Mouse (Mus musculus) B cell, adult 2 months (primary cell): ENCODE measurements around the gene Fads2.

ENCODE experiments used
- DNase-seq, 2 experiments: peaks; one replicate each; pipeline ENCODE4 v3.0.0; 2022

The Fads2 gene

DNA sequence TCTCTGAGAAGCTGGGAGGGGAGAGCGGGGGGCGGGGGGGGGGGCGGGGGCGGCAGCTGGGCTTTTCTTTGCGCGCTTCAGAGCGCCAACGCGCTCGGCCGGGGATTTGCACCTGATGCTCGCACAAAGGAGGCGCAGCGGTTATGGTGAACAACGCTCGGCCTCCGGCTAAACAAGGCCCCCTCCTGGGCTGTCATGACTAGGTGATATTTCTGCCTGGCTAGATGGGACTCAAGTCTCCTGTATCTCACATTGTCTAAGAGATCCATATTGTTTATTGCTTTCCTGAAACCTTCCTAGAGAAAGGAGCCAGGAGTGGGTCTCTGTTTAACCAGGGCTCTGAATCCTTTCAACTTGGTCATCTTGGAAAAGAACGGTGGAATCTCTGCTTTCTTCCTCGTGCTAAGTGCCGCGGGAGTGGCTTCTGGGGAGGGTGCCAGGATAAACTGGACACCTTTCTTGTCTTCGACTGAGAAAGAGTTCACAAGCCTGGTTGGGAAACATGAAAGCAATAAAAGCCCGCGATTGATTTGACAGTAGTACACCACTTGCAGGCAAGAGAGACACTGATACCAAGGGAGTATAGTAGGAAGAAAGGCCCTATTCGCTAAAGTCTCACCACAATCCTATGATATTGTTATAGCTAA lies 631 bp upstream of the Fads2 start:
- DNase-seq = peak; percentile 15 to 28

DNA sequence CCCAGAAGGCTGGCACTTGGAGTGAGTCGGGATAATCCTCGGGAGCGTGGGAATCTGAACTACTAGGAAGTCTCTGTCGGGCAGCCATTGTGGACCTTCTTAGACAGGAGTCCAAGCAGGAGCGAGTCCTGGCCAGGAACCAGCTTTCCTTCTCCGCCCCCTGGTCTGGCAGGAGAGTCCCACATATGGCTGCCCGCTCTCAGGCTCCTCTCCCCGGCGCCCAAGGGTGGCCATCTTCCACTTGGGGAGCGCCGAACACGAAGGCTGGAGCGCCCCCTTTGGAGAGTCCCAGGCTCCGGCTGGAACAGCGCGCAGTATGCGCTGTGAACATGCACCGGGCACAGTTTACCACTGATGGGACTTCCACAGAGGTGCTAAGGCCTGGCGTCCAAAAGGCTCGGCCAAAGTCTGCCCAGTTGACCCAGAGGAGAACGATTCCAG lies 895 bp downstream of the Fads2 start:
- peak; percentile 46 to 53 for DNase-seq

DNA sequence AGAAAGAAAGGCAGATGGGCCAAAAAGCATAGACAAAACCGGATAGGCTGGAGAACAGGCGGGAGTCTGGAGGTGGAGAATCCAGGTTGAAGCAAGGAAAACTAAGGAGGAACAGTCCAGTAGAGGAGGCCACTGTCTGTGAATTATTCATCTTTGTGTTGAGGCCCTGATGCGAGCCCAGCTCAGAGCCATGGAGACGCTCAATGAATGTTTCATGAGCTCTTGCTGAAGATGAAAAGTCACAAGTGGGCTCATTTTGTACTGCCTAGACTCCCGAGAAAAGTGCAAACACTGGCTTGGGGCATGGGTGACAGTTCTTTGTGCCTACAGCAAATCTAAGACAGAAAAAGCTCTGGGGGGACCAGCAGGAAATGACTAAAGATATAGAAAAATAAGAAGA lies 3.7 kb downstream of the Fads2 start:
- no peak for DNase-seq

DNA sequence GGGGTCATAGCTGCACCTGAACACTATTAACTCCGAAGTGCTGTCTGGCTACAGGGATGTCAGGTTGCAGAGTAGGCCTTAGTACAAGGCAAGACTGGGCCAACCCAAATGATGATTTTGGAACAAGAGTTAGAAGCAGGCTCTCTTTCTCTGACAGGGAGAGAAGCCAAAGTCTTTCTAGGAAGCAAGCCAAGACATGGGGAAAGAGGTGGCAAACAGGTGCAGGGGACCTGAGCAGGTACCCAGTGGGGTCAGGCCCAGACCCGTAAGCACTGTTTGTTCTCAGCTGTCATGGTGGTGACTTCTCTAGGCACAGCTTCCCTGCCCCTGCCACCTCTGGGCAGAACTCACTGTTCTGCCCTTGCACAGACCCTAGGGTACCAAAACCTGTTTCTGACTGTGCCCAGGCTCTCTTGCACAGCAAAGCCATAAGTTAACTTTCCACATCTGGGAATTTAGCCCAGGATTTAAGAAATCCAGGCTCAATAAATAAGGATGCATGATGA lies 5.1 kb downstream of the Fads2 start:
- DNase-seq = no peak

DNA sequence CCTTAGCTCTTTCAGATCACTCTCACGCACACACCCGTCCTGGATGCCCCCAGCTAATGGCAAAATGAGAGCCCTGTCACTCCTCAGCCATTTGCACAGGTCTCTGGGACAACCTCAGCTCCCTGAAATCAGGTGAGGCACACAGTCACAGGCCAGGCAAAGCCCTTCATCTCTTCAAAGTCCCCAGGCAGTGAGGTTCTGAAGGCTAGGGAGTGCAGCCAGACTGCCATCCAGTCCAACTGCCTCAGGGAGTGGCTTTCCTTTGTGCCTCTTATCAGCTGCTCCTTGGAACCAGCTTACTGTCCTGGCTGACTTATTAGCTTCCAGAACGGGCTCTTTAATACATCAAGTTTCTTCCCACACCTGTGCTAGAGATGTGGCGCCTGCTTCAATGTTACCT lies 6.9 kb downstream of the Fads2 start:
- no peak for DNase-seq

DNA sequence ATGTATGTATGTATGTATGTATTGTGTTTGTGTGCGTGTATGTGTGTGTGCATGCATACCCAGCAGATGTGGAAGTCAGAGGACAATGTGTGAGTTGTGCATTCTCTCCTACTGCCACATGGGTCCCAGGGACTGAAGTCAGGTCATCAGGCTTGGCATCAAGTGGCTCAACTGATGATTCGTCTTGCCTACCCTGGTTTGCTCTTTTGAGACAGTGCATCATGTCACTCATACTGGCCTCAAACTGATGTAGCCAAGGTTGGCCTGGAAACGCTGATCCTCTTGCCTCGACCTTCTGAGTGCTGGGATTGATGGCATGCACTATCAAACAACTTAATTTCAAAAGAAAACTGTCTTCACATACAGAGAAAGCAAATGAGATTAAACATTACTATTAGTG lies 7.7 kb downstream of the Fads2 start:
- DNase-seq = no peak

DNA sequence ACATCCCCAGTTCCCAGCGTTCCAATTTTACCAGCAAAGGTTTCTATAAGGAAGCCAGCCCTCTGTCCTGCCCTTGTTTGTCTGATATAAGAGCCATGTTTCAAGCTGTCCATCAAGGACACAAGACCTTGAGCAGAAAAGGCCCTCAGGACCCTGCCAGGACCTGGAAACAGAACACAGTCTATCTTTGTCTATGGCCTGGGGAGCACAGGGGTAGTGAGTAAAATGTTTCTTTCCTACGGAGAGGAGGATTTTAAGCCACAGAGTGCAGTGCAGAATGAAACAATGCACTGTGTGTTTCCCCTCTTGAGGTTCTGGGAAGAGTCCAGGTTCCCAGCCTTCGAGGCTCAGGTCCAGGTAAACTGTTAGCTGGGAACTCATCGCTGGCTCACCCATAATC lies 14.6 kb downstream of the Fads2 start:
- DNase-seq = no peak

DNA sequence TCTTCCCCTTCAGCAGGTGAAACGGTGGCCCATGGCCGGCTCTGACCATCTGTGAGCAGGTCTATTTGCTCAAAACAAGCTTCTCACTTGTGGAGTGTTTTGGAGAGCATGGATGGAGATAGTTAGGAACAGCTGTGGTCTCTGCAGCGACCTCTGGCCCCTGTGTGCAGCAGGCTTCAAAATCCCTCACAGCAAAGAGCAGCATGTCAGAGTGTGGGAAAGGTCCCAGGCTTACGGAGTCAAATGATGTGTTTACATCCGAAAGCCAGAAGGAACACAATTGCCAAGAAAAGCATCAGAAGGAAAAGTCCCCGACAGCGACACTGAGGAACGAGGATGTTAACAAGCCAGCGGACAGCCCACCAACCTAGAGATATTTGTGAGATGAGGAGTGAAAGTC lies 16.1 kb downstream of the Fads2 start:
- no peak for DNase-seq

DNA sequence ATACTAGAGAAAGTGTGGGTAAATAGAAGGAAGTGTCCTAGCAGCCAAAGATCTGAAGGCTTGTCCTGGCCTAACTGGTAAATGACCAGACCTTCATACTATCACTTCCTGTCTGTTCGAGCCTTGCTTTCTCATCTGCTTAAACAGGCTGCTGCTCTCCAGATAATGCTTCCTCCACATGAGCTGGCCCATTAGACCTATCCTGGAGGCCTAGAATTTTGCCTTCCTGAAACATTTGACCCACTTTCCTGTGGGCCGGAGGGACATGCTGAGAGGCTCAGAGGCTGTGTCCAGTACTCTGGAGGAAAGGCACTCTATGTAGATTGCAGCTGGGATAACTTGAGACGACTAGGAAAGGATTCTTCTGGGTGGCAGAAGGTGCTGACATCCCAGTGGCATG lies 19.4 kb downstream of the Fads2 start:
- DNase-seq = no peak

DNA sequence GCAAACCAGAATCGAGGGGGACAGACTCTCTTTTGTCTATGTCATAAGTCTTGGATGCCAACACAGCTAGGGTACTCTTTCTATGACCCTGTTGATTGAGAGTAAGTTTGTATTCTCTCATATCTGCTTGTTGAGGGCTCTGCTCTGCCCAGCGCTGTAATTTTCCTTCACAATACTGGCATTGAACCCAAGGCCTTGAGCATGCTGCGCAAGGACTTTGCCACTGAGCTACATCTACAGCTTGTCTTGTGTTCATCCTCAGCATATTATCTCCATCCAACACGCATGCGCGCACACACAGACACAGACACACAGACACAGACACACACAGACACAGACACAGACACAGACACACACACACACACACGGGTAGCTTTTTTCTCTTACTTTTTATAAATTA lies 21.2 kb downstream of the Fads2 start:
- no peak for DNase-seq

DNA sequence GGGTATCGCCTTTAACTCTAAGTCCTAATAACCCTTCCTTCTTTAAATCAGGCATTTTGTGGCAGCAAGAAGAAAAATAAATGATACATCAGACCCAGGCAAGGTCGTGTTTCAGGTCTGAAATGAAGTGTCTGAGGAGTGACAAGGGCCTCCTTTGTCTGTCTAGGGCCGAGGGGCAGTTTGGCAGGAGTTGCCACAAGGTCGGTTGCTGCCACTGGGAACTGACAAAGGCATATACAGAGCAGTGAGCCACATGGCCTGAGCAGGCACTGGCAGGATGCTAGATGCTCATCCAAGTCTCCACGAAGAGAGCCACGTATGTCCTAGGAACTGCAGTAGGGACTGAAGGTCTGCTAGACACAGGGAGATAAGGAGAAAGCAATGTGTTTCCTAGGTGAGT lies 23.2 kb downstream of the Fads2 start:
- no peak for DNase-seq

DNA sequence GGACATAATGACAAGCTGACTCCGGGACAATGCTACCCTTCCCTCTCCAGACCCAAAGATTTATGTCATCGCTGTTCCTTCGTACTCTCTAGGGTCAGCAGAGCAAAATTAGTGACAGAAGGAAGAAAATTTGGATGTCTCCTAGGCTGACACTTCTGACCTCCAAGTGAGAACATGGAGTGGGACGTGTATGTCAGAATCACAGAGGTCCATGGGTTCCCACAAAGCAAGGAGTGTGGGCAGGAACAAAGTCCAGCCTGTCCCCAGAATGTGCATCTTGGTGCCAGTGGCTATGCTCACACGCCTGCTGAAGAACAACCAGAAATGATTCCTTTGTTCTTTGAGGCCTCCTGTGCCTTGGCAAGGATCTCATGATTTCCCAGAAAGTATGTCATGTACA lies 28.4 kb downstream of the Fads2 start:
- DNase-seq = no peak

DNA sequence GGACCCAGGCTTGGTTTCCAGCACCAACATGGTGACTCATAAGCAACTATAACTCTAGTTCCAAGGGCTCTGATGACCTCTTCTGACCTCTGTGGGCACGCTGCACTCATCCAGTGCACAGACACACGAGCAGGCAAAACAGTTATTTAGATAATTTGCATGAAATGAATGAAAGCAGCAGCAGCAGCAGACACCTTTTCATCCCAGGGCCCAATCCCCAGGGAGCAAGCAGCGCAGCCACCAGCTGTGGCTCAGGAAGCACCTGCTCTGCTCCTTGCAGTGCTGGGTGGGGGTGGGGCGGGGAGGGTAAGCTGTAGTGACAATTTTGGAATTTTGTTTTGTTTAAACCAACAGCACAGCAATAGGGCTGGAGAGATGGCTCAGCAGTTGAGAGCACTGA lies 29.7 kb downstream of the Fads2 start:
- peak; percentile 19 to 29 for DNase-seq

DNA sequence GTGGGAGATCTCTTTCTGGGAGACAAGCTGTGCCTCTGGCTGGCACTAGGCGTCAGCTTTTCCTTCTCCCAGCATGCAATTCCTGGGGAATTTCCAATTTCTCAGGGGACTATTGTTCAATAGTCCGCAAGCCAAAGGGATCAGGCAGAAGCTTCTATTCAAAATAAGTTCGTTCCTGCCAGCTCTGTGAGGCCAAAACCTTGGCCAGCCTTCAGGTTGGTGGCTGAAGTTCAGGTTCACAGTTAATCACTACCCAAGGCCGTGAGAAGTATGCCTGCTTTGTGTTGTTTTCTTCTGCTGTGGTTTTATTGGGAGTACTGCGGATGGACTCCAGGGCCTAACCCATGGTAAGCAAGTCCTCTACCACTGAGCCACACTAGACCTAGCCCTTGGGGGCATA lies 30.4 kb downstream of the Fads2 start:
- no peak for DNase-seq

DNA sequence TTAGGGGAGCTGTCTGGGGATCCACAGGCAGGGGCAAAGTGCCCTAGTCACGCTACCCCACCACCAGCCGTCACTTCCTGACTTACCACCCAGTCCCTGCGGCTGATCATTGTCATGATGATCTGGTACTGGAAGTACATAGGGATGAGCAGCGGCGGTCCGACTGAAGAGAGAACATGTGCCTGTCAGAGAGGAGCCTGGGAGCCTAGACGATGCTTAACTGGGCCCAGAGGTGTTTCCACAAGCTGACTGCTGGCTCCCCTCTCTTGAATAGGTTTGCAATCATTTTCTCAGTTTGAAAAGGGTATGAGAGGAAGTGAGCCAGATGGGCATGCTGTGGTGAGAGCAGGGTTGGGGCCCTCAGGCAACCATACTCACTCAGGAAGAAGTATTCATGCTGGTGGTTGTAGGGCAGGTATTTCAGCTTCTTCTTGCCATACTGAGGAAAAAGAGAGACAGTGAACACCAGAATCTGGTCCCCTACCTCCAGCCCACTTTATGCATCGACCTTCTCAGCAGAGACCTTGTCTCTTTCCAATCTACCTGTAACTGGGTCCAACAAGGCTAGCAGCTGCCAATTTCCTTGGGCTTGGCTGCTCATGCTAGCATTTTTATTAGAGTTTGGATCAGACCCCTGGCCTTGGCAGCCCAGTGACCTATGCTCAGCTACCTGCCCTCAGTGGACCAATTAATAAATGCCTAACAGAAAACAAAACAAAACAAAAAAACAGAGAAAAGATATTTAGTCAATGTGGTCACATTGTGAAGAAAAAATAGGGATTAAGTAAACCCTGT lies 31.2 kb downstream of the Fads2 start:
- peak; percentile 35 to 37 for DNase-seq

DNA sequence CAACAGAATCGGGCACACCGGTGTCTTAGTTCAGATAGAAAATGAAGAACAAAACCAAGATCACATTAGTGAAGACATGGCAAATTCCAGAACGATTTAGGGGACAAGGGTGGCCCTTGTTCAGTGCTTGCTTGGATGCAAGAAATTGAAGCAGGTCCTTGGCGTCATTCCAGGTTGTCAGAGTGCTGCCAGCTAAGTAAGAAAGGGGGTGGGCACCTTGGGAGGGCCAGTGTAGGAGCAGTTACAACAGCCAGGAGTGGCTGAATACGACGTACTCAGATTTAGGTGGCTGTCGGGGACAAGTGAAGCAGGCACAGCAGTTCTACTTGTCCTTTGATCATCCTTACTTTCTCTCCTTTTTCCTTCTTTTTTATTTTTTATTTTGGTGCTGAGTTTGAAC lies 33.8 kb downstream of the Fads2 start:
- no peak for DNase-seq

DNA sequence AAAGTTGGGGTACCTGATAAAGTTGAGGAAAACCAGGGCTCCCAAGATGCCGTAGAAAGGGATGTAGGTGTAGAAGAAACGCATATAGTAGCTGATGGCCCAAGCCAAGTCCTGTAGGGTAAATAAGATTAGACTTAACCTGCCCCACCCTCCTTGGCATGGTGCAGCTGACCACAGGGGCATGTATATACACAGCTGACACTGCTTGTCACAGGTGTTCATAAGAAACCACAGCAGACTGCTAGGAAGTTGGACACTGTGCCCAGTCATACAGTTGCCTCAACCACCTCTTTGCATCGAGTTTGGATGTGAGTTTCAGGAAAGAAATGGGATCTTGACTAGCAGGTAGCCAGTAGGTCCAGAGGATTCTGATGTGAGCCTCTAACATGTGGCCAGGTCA lies 35.0 kb downstream of the Fads2 start:
- DNase-seq = no peak

DNA sequence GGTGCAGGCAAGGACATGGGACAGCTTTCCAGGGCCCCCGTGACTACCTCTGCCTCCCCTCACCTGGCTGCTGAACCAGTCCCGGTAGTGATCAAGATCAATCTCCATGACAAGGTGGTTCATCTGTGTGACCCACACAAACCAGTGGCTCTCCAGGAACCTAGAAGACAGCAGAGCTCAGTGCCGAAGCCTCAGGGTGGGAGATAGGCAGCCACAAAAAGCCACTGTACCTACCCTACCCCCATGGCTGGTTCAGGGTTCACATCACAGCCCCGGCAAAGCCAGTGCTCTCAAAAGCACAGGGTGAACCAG lies 35.4 kb downstream of the Fads2 start:
- no peak for DNase-seq

DNA sequence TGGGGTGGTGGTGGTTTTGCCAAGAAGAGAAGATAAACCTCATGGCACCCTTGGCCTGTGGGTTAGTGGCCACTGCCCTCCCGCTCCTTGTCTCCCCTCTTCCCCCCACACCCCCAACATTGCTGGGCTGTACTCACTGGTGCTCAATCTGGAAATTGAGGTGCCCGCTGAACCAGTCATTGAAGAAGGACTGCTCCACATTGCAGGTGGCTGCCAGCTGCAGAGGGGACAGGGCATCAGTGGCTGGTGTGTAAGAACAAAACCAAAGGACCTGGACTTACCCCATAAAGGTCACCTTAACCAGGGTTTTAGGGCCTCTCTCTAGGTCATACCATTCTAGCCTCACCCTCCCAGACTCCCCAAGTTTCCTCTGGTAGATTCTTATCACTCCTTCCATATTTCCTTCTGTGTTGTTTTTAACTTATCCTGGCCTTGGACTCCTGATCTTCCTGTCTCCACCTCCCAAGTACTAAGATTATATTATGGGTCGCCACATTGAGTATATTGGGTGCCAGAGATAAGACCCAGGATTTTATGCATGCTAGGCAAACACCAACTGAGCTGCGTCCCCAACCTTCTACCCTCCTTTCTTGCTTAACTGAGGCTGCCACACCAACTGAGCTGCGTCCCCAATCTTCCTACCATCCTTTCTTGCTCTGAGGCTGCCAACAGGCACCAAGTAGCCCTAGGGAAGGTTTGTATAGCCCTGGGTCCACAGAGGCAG lies 35.9 kb downstream of the Fads2 start:
- DNase-seq = no peak

DNA sequence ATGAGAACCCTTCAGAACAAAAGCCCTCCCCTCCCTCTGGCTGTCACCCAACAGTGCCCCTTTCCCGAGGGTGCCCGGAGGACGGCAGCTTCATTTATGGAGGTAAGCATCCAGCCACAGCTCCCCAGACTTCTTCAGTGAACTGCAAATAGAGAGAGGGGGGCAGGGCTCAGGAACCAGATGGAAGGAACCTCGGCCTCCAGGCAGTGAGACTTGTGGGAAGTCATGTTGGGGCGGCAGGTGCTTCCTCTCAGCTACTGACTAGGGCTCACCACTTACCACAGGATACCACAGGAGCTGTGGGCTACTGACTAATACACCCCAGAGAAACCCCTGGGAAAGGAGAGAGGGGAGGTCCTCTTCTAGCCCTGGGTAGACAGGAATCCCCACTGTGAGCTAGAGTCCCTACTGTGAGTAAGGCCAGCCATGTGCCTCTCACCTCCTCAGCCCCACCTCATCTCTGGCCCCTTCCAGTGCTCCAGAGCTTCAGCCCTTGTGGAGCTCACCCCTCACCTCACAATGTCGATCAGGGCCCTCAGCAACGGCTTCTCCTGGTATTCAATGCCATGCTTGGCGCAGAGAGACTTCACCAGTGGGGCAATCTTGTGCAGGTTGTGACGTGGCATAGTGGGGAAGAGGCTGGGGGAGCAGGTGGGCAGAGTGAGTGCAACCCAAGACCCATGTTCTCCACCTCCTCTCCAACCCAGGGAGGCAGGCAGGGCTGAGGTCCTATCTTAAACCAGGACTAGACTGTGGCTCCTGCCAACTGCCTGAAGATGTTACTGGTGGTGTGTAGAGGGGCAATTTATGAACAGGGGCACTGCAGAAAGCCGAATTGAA lies 37.2 kb downstream of the Fads2 start:
- DNase-seq = peak; percentile 48 to 55

DNA sequence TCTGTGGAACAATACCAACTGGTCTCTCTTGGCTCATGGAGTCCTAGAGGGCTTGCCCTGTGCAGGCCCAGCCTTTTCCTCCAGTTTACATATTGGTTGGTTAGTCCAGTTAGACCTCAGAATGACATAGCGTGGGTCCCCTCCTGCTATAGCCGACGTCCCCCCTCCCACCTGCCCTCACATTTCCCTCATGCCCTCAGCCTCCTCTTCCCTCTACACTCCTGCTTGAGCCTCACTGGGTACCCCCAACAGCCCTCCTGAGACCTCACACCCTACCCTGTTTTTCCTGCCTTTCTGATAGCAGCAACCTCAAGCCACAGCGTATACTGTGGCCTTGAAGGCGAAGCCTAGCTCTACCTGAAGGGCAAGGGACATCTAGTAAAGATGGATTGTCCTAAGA lies 38.7 kb downstream of the Fads2 start:
- no peak for DNase-seq

DNA sequence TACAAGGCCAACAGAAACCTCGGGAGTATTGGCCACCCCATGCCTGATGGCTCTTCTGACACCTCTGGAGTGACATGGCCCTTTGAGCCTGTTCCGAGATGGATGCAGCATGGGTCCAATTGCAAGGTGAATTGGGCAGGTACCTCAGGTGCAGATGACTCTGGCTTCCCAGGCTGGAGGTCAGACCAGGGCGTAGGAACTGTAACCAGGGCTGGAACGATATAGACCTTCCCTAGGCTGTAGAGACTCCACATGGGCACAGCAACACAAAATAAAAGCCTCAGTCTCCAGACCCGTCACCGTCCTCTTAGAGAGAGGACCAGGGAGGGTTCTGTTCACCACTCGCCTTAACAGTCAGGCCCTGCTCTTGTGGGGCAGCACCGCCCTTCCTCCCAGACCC lies 39.3 kb downstream of the Fads2 start:
- DNase-seq = no peak

DNA sequence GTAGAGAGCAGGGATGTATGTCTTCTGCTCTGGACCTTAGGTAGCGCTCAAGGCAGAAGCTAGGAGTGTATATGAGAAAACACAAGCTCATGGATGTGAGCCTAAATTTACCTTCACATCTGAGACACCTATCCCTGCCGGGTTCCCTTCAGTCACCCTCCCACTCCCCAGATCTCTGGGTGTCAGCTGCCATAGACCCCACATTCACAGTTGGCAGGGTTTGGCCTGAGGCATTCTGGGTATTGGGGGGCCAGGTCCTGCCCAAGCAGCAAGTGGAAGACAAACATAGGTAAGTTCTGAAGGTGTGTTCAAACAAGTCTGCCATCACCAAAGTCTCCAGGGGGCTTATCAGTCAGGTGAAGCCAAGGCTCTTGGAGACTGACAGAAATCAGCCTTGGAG lies 39.9 kb downstream of the Fads2 start:
- DNase-seq = no peak
